ENCODE assay signal across 24 mouse cellular contexts in genomic region chr17:6118861-6119260, GRCm38 (mm10). TPM values are rescaled to one million over a fixed set of nuclear protein-coding genes. Genes with fewer than 3 reads are reported as not detected.
DNase-seq lines count a peak whose midpoint lies in the region; ATAC-seq and TF ChIP-seq lines count a peak whose summit lies in the region.
"Had no signal": no experiment of that assay in that cellular context is flagged by ENCODE, and none has a peak within 500 bp of the region (broad histone marks: within the 10 kb centered on the region; RNA-seq: fewer than 3 reads in every experiment).

No protein-coding gene starts in this region.

- no peak overlapping the region for H3K4me3 ChIP-seq in midbrain, postnatal 0 days (ENCODE audit: low read depth, low read length)
- no peak overlapping the region for H3K4me3 ChIP-seq in midbrain, embryonic 11.5 days (ENCODE audit: low read depth, low read length)
- H3K4me3 ChIP-seq: forebrain, embryonic 15.5 days; heart, embryonic 13.5 days; hindbrain, embryonic 12.5 days; lung, embryonic 15.5 days had no signal

- no peak overlapping the region for H3K27ac ChIP-seq in midbrain, postnatal 0 days (ENCODE audit: low read depth, low read length)
- no peak overlapping the region for H3K27ac ChIP-seq in midbrain, embryonic 11.5 days (ENCODE audit: low read depth, low read length)
- H3K27ac ChIP-seq: forebrain, embryonic 15.5 days; heart, embryonic 13.5 days; hindbrain, embryonic 12.5 days; kidney, postnatal 0 days; liver, embryonic 14.5 days; lung, embryonic 15.5 days; stomach, postnatal 0 days had no signal

- H3K27me3 ChIP-seq in midbrain, postnatal 0 days (ENCODE audit: insufficient read depth, low read length), result no peaks in the 10 kb centered on the region
- H3K27me3 ChIP-seq in midbrain, embryonic 11.5 days (ENCODE audit: control insufficient read depth, insufficient read depth, low read length), result no peaks in the 10 kb centered on the region
- H3K27me3 ChIP-seq: forebrain, embryonic 15.5 days; heart, embryonic 13.5 days; hindbrain, embryonic 12.5 days; lung, embryonic 15.5 days had no signal

- no peaks in the 10 kb centered on the region for H3K4me1 ChIP-seq in midbrain, postnatal 0 days (ENCODE audit: insufficient read depth, low read length)
- no peaks in the 10 kb centered on the region for H3K4me1 ChIP-seq in midbrain, embryonic 11.5 days (ENCODE audit: control insufficient read depth, insufficient read depth, low read length)

- H3K36me3 ChIP-seq in midbrain, postnatal 0 days (ENCODE audit: insufficient read depth, low read length), result peaks cover 9% of the 10 kb centered on the region; the same call in 1 of the 2 replicates
- H3K36me3 ChIP-seq in midbrain, embryonic 11.5 days (ENCODE audit: control insufficient read depth, insufficient read depth, low read length), result peaks cover 11% of the 10 kb centered on the region; the same call in 1 of the 2 replicates

- no peak overlapping the region for H3K4me2 ChIP-seq in midbrain, postnatal 0 days (ENCODE audit: low read depth, low read length, poor library complexity, severe bottlenecking)
- no peak overlapping the region for H3K4me2 ChIP-seq in midbrain, embryonic 11.5 days
- H3K4me2 ChIP-seq: forebrain, embryonic 15.5 days; heart, embryonic 13.5 days; hindbrain, embryonic 12.5 days; lung, embryonic 15.5 days had no signal

- TF ChIP-seq CTCF in midbrain, postnatal 0 days (IDR thresholded peaks at IDR 0.05), result no peak

- ATAC-seq in cerebellum, adult (ENCODE audit: insufficient number of reproducible peaks, low FRiP score, low TSS enrichment), result peak; percentile 90
- no peak for ATAC-seq in midbrain, postnatal 0 days (ENCODE audit: low FRiP score)
- ATAC-seq in midbrain, embryonic 11.5 days (ENCODE audit: low FRiP score), result no peak
- ATAC-seq: activated CD4-positive, CD25-positive, alpha-beta regulatory T cell, adult 4 months; forebrain, embryonic 15.5 days; inflammation-experienced regulatory T-cells, adult 6 months; midbrain, embryonic 16.5 days had no signal

- H3K9me3 ChIP-seq in midbrain, postnatal 0 days (ENCODE audit: low read length), result no peaks in the 10 kb centered on the region
- H3K9me3 ChIP-seq in midbrain, embryonic 11.5 days (ENCODE audit: control insufficient read depth, low read length), result no peaks in the 10 kb centered on the region
- H3K9me3 ChIP-seq: forebrain, embryonic 15.5 days; heart, embryonic 13.5 days; hindbrain, embryonic 12.5 days; lung, embryonic 15.5 days had no signal

- H3K9ac ChIP-seq in midbrain, postnatal 0 days (replicated peaks; ENCODE audit: low read length, poor library complexity, severe bottlenecking), result no peak overlapping the region
- no peak overlapping the region for H3K9ac ChIP-seq in midbrain, embryonic 11.5 days (ENCODE audit: low read length)
- H3K9ac ChIP-seq: forebrain, embryonic 15.5 days; heart, embryonic 13.5 days; hindbrain, embryonic 12.5 days; liver, embryonic 14.5 days; lung, embryonic 15.5 days had no signal

- no peak for DNase-seq in cerebellum, postnatal 4 days (ENCODE audit: low spot score in 2 of 2)
- DNase-seq in midbrain, postnatal 0 days (ENCODE audit: low spot score), result peak; percentile 39
- no peak for DNase-seq in midbrain, embryonic 11.5 days (ENCODE audit: low spot score, missing footprints)
- DNase-seq in cerebellum, postnatal 10 days, result peak; percentile 78 to 80
- DNase-seq in gonadal fat pad, adult 2 months (ENCODE audit: low read depth), result peak; percentile 71
- DNase-seq in embryo, embryonic 11 days, result no peak
- no peak for DNase-seq in left cerebral cortex, adult 8-10 months (ENCODE audit: low spot score in 2 of 2)
- DNase-seq: adrenal gland, postnatal 10 days; gastrocnemius, postnatal 10 days; heart, adult 18-20 months; kidney, adult 18-20 months; lung, postnatal 36 days; right cerebral cortex, postnatal 14 days had no signal

- 94% methylated on average over 4 of the region's 4 CpGs for WGBS in midbrain, postnatal 0 days
- 92% methylated on average over 4 of the region's 4 CpGs for WGBS in midbrain, embryonic 11.5 days

RNA-seq across cellular contexts. Expression of gene Tulp4, which starts 12.6 kb away (rescaled TPM):
- total RNA-seq in midbrain, postnatal 0 days (2014; rRNA removed), result 268 and 400 TPM in 2 replicates
- polyA plus RNA-seq in midbrain, postnatal 0 days (2015; fragmentation: Nextera tagmentation; extraction: Ambion mirVana), result 74.3 and 87.9 TPM in 2 replicates
- polyA plus RNA-seq in midbrain, embryonic 11.5 days (2014; fragmentation: Nextera tagmentation; extraction: Ambion mirVana), result 97.4 and 104 TPM in 2 replicates
- 45.0 and 50.2 TPM in 2 replicates for polyA plus RNA-seq in gonadal fat pad, adult 2 months (2012; rRNA removed)
- total RNA-seq in left cerebral cortex, adult 8-10 months (2022), result 100 to 1,000 TPM; 363 to 430 (median 399) TPM

RNA-seq across cellular contexts. Expression of gene Gtf2h5, which starts 39.3 kb away (rescaled TPM):
- 48.7 and 68.7 TPM in 2 replicates for total RNA-seq in midbrain, postnatal 0 days (2014; rRNA removed)
- 236 and 243 TPM in 2 replicates for polyA plus RNA-seq in midbrain, postnatal 0 days (2015; fragmentation: Nextera tagmentation; extraction: Ambion mirVana)
- polyA plus RNA-seq in midbrain, embryonic 11.5 days (2014; fragmentation: Nextera tagmentation; extraction: Ambion mirVana), result 169 and 171 TPM in 2 replicates
- polyA plus RNA-seq in gonadal fat pad, adult 2 months (2012; rRNA removed), result 24.7 and 32.8 TPM in 2 replicates
- 100 to 1,000 TPM in 3 of 4 experiments, 10 to 100 TPM in 1; 92.8 to 108 (median 103) TPM for total RNA-seq in left cerebral cortex, adult 8-10 months (2022)

RNA-seq across cellular contexts. Expression of gene Serac1, which starts 39.3 kb away (rescaled TPM):
- 14.3 and 22.3 TPM in 2 replicates for total RNA-seq in midbrain, postnatal 0 days (2014; rRNA removed)
- polyA plus RNA-seq in midbrain, postnatal 0 days (2015; fragmentation: Nextera tagmentation; extraction: Ambion mirVana), result 6.7 and 6.8 TPM in 2 replicates
- polyA plus RNA-seq in midbrain, embryonic 11.5 days (2014; fragmentation: Nextera tagmentation; extraction: Ambion mirVana), result 7.7 and 7.9 TPM in 2 replicates
- 4.8 and 6.2 TPM in 2 replicates for polyA plus RNA-seq in gonadal fat pad, adult 2 months (2012; rRNA removed)
- total RNA-seq in left cerebral cortex, adult 8-10 months (2022), result 10 to 100 TPM; 12.8 to 16.4 (median 14.4) TPM

Comparison
In these comparisons a context has a peak if more than half of its experiments do, and no peak if none do; other contexts are left out.
1. DNase-seq: peak in midbrain, postnatal 0 days (single experiment), cerebellum, postnatal 10 days (2 of 2) and gonadal fat pad, adult 2 months (single experiment); none in cerebellum, postnatal 4 days (0 of 2), midbrain, embryonic 11.5 days (single experiment), embryo, embryonic 11 days (single experiment) and left cerebral cortex, adult 8-10 months (0 of 2).